Mouse (Mus musculus): ENCODE measurements around the gene Zc3h13. TPM values are rescaled to one million over a fixed set of nuclear protein-coding genes. Genes with fewer than 3 reads are reported as not detected.
A peak's percentile ranks its signal among the peaks of the same experiment; 100 is the strongest.

Zc3h13 gene
- polyA plus RNA-seq, 1 experiment from 2014 or later: 44.2 TPM

- Histone ChIP-seq H3K9ac (no peak overlapping the region), H3K27me3 (no peaks in the 10 kb centered on the region), H3K4me3 (no peak overlapping the region), H3K27ac (replicated peaks) (no peak overlapping the region), H3K4me1 (replicated peaks) (peaks cover 6% of the 10 kb centered on the region), H3K4me2 (no peak overlapping the region), H3K36me3 (no peaks in the 10 kb centered on the region), H3K9me3 (no peaks in the 10 kb centered on the region)
- no peak for ATAC-seq (ENCODE audit: low FRiP score, low read depth)
- 88% methylated on average over 6 of the region's 6 CpGs for WGBS
Measured at GRCm38 (mm10) chr14:75279716-75280115, 4.5 kb upstream of the Zc3h13 start.

GRCm38 (mm10) chr14:75280406-75280805 is 3.8 kb upstream of the Zc3h13 start:
- WGBS: 64% methylated on average over 5 of the region's 5 CpGs
- no peak for ATAC-seq (ENCODE audit: low FRiP score, low read depth)
- Histone ChIP-seq H3K4me1 (replicated peaks) (peaks cover 13% of the 10 kb centered on the region), H3K27ac (replicated peaks) (no peak overlapping the region), H3K4me2 (no peak overlapping the region), H3K9ac (no peak overlapping the region), H3K36me3 (no peaks in the 10 kb centered on the region), H3K4me3 (no peak overlapping the region), H3K9me3 (no peaks in the 10 kb centered on the region), H3K27me3 (no peaks in the 10 kb centered on the region)

GRCm38 (mm10) chr14:75283609-75284192 is 472 bp upstream of the Zc3h13 start:
- Histone ChIP-seq H3K36me3 (no peaks in the 10 kb centered on the region), H3K4me3 (peak overlapping the region; percentile 99), H3K4me1 (replicated peaks) (peaks cover 18% of the 10 kb centered on the region), H3K9ac (peak overlapping the region; percentile 96), H3K4me2 (peak overlapping the region; percentile 78), H3K27ac (replicated peaks) (peak overlapping the region; percentile 85), H3K27me3 (no peaks in the 10 kb centered on the region), H3K9me3 (no peaks in the 10 kb centered on the region)
- peak; percentile 72 for ATAC-seq (ENCODE audit: low FRiP score, low read depth)
- WGBS: 5% methylated on average over 19 of the region's 19 CpGs

- no peak overlapping the region for H3K4me2 ChIP-seq
- no peaks in the 10 kb centered on the region for H3K9me3 ChIP-seq
- no peaks in the 10 kb centered on the region for H3K27me3 ChIP-seq
- no peak overlapping the region for H3K4me3 ChIP-seq
- 96% methylated on average over 1 of the region's 1 CpGs for WGBS
- no peak for ATAC-seq (ENCODE audit: low FRiP score, low read depth)
- no peak overlapping the region for H3K27ac ChIP-seq (replicated peaks)
- H3K36me3 ChIP-seq: no peaks in the 10 kb centered on the region
- H3K9ac ChIP-seq: no peak overlapping the region
- no peaks in the 10 kb centered on the region for H3K4me1 ChIP-seq (replicated peaks)
Measured at GRCm38 (mm10) chr14:75301081-75301480, 16.9 kb downstream of the Zc3h13 start.

- Histone ChIP-seq H3K9me3 (no peaks in the 10 kb centered on the region), H3K27me3 (no peaks in the 10 kb centered on the region), H3K4me2 (no peak overlapping the region), H3K27ac (replicated peaks) (no peak overlapping the region), H3K4me3 (no peak overlapping the region), H3K4me1 (replicated peaks) (0 out of 2 replicates have a peak, but pooled peaks cover 4% of the 10 kb centered on the region), H3K9ac (no peak overlapping the region), H3K36me3 (no peaks in the 10 kb centered on the region)
- ATAC-seq (ENCODE audit: low FRiP score, low read depth): no peak
- 31% methylated on average over 5 of the region's 5 CpGs for WGBS
Measured at GRCm38 (mm10) chr14:75303807-75304206, 19.6 kb downstream of the Zc3h13 start.

GRCm38 (mm10) chr14:75307855-75308254 is 23.7 kb downstream of the Zc3h13 start:
- no peak overlapping the region for H3K27ac ChIP-seq (replicated peaks)
- no peaks in the 10 kb centered on the region for H3K9me3 ChIP-seq
- no peak overlapping the region for H3K4me3 ChIP-seq
- 0 out of 2 replicates have a peak, but pooled peaks cover 4% of the 10 kb centered on the region for H3K4me1 ChIP-seq (replicated peaks)
- H3K36me3 ChIP-seq: peaks cover 3% of the 10 kb centered on the region
- no peak overlapping the region for H3K9ac ChIP-seq
- ATAC-seq (ENCODE audit: low FRiP score, low read depth): 0 out of 2 replicates have a peak, but pooled peaks have one; percentile 51
- H3K27me3 ChIP-seq: no peaks in the 10 kb centered on the region
- no peak overlapping the region for H3K4me2 ChIP-seq

GRCm38 (mm10) chr14:75309336-75309992 is 25.3 kb downstream of the Zc3h13 start:
- Histone ChIP-seq H3K27ac (replicated peaks) (no peak overlapping the region), H3K27me3 (no peaks in the 10 kb centered on the region), H3K36me3 (peaks cover 4% of the 10 kb centered on the region), H3K9ac (no peak overlapping the region), H3K9me3 (no peaks in the 10 kb centered on the region), H3K4me3 (no peak overlapping the region), H3K4me1 (replicated peaks) (0 out of 2 replicates have a peak, but pooled peaks cover 4% of the 10 kb centered on the region), H3K4me2 (no peak overlapping the region)
- ATAC-seq (ENCODE audit: low FRiP score, low read depth): no peak
- WGBS: 61% methylated on average over 5 of the region's 5 CpGs

GRCm38 (mm10) chr14:75314484-75314883 is 30.3 kb downstream of the Zc3h13 start:
- H3K36me3 ChIP-seq: peaks cover 7% of the 10 kb centered on the region
- ATAC-seq (ENCODE audit: low FRiP score, low read depth): no peak
- H3K27me3 ChIP-seq: no peaks in the 10 kb centered on the region
- no peak overlapping the region for H3K27ac ChIP-seq (replicated peaks)
- no peak overlapping the region for H3K4me3 ChIP-seq
- H3K4me1 ChIP-seq (replicated peaks): no peaks in the 10 kb centered on the region
- no peaks in the 10 kb centered on the region for H3K9me3 ChIP-seq
- no peak overlapping the region for H3K4me2 ChIP-seq
- WGBS: 86% methylated on average over 2 of the region's 2 CpGs
- no peak overlapping the region for H3K9ac ChIP-seq

- Histone ChIP-seq H3K9ac (no peak overlapping the region), H3K9me3 (no peaks in the 10 kb centered on the region), H3K27me3 (no peaks in the 10 kb centered on the region), H3K4me1 (replicated peaks) (no peaks in the 10 kb centered on the region), H3K4me3 (no peak overlapping the region), H3K27ac (replicated peaks) (no peak overlapping the region), H3K36me3 (peaks cover 26% of the 10 kb centered on the region), H3K4me2 (no peak overlapping the region)
- 98% methylated on average over 2 of the region's 2 CpGs for WGBS
- no peak for ATAC-seq (ENCODE audit: low FRiP score, low read depth)
Measured at GRCm38 (mm10) chr14:75318736-75319135, 34.6 kb downstream of the Zc3h13 start.

GRCm38 (mm10) chr14:75320269-75320668 is 36.1 kb downstream of the Zc3h13 start:
- no peak overlapping the region for H3K4me3 ChIP-seq

GRCm38 (mm10) chr14:75323354-75323753 is 39.2 kb downstream of the Zc3h13 start:
- Histone ChIP-seq H3K27me3 (no peaks in the 10 kb centered on the region), H3K4me3 (no peak overlapping the region), H3K4me1 (replicated peaks) (no peaks in the 10 kb centered on the region), H3K27ac (replicated peaks) (no peak overlapping the region), H3K9ac (no peak overlapping the region), H3K36me3 (peaks cover 32% of the 10 kb centered on the region), H3K4me2 (no peak overlapping the region), H3K9me3 (no peaks in the 10 kb centered on the region)
- ATAC-seq (ENCODE audit: low FRiP score, low read depth): no peak
- WGBS: 97% methylated on average over 32 of the region's 32 CpGs

More at GRCm38 (mm10) chr14:75320269-75320668, 36.1 kb downstream of the Zc3h13 start:
- no peaks in the 10 kb centered on the region for H3K4me1 ChIP-seq (replicated peaks)
- H3K27me3 ChIP-seq: no peaks in the 10 kb centered on the region
- H3K36me3 ChIP-seq: peaks cover 31% of the 10 kb centered on the region
- ATAC-seq (ENCODE audit: low FRiP score, low read depth): no peak
- no peaks in the 10 kb centered on the region for H3K9me3 ChIP-seq
- 95% methylated on average over 5 of the region's 5 CpGs for WGBS
- no peak overlapping the region for H3K4me2 ChIP-seq
- no peak overlapping the region for H3K9ac ChIP-seq
- H3K27ac ChIP-seq (replicated peaks): no peak overlapping the region

- no peak for ATAC-seq (ENCODE audit: low FRiP score, low read depth)
- no peak overlapping the region for H3K4me3 ChIP-seq
- H3K27me3 ChIP-seq: no peaks in the 10 kb centered on the region
- peaks cover 47% of the 10 kb centered on the region for H3K36me3 ChIP-seq
- H3K4me1 ChIP-seq (replicated peaks): no peaks in the 10 kb centered on the region
- H3K9me3 ChIP-seq: no peaks in the 10 kb centered on the region
- no peak overlapping the region for H3K27ac ChIP-seq (replicated peaks)
- H3K9ac ChIP-seq: no peak overlapping the region
- 79% methylated on average over 8 of the region's 8 CpGs for WGBS
- no peak overlapping the region for H3K4me2 ChIP-seq
Measured at GRCm38 (mm10) chr14:75328062-75328461, 43.9 kb downstream of the Zc3h13 start.
